Mouse (Mus musculus) cerebellum, adult 2 months (tissue): ENCODE results near the gene Foxd1. TPM values are rescaled to one million over a fixed set of nuclear protein-coding genes. Genes with fewer than 3 reads are reported as not detected.

Experiments
- DNase-seq, 2 experiments: peaks; one replicate each; pipeline ENCODE4 v3.0.0; 2021
- H3K27ac ChIP-seq: fragments of 200-500 bp; 2 replicates; pipeline ENCODE4 v1.5.1; 2012; ENCODE audit warnings: low read length, control low read depth, inconsistent platforms; ENCODE audit not compliant: insufficient read depth
- H3K27me3 ChIP-seq: fragments of 200-500 bp; 2 replicates; pipeline ENCODE4 v1.6.1; 2012; ENCODE audit warnings: inconsistent platforms, mild to moderate bottlenecking, low read length, moderate library complexity; ENCODE audit not compliant: control insufficient read depth, insufficient read depth
- H3K4me1 ChIP-seq: fragments of 200-500 bp; 2 replicates; pipeline ENCODE4 v1.6.1; 2011; ENCODE audit warnings: low read length; ENCODE audit not compliant: control insufficient read depth, insufficient read depth
- H3K4me3 ChIP-seq: fragments of 200-500 bp; replicated peaks from 2 replicates; pipeline ENCODE3; 2011; ENCODE audit warnings: mild to moderate bottlenecking, low read depth, low read length, control low read depth; ENCODE audit not compliant: insufficient read depth
- CTCF ChIP-seq: fragments of 200-500 bp; IDR thresholded peaks from 2 replicates; pipeline ENCODE4 v1.5.1; 2011; ENCODE audit warnings: low read depth, mild to moderate bottlenecking, control low read depth, low read length, moderate library complexity, borderline replicate concordance; ENCODE audit not compliant: insufficient read depth
- POLR2A ChIP-seq: fragments of 200-500 bp; IDR thresholded peaks from 2 replicates; pipeline ENCODE4 v1.6.1; 2011; ENCODE audit warnings: low read length, control low read depth, borderline replicate concordance; ENCODE audit not compliant: insufficient read depth
- WGBS: fragments of 180-500 bp; shearing (Covaris S2); methylation state at CpG from one replicate; pipeline ENCODE4 v1.1.7; 2018; 5-methylcytosine and 5-hydroxymethylcytosine counted together
- polyA plus RNA-seq: library from polyadenylated mRNA; depleted of rRNA; stranded (reverse); fragments of >200 nt; gene quantifications from 2 replicates; pipeline ENCODE4 v1.2.3, GENCODE M21; 2012; rRNA removed

Gene Foxd1
- polyA plus RNA-seq, 1 experiment: 0.49 TPM

- Histone ChIP-seq H3K4me1 (no peaks in the 10 kb centered on the region), H3K27me3 (peaks cover 3% of the 10 kb centered on the region; the same call in 1 of the 2 replicates), H3K4me3 (no peak overlapping the region), H3K27ac (no peak overlapping the region)
- TF ChIP-seq POLR2A: no peak
- no peak for TF ChIP-seq CTCF
- 26% methylated on average over 10 of the region's 10 CpGs for WGBS
- DNase-seq: no peak
Measured at GRCm38 (mm10) chr13:98393356-98394070, 39.5 kb downstream of the Foxd1 start.

Other genes with a start within 250 kb of the Foxd1 start
- gene Arhgef28, start 147.8 kb upstream of the Foxd1 start, polyA plus RNA-seq: 6.5 and 8.7 TPM in 2 replicates
- gene Utp15, start 91.2 kb upstream of the Foxd1 start, polyA plus RNA-seq: 19.2 and 19.8 TPM in 2 replicates
- gene Ankra2, start 91.2 kb upstream of the Foxd1 start, polyA plus RNA-seq: 42.9 and 46.8 TPM in 2 replicates
- not detected in 2 replicates for gene Gm21976, start 74.4 kb upstream of the Foxd1 start, polyA plus RNA-seq
- 426 and 441 TPM in 2 replicates for gene Btf3, start 37.2 kb upstream of the Foxd1 start, polyA plus RNA-seq
- gene Gm10320, start 137.8 kb downstream of the Foxd1 start, polyA plus RNA-seq: 0.34 and 1.1 TPM in 2 replicates